Mouse (Mus musculus) midbrain, embryonic 12.5 days (tissue): ENCODE measurements around the gene Mllt10. TPM values are rescaled to one million over a fixed set of nuclear protein-coding genes. Genes with fewer than 3 reads are reported as not detected.
A peak's percentile ranks its signal among the peaks of the same experiment; 100 is the strongest.

Experiments
- ATAC-seq: fragments of 200-750 bp; cut with Nextera tagmentation; 2 replicates; pipeline ENCODE4 v1.8.0; 2017; ENCODE audit warnings: low read depth, moderate TSS enrichment, moderate library complexity; ENCODE audit not compliant: low FRiP score
- H3K27ac ChIP-seq: fragments of 300-500 bp; sonication (generic); replicated peaks from 2 replicates; pipeline ENCODE4 v1.5.1; 2016; ENCODE audit warnings: mild to moderate bottlenecking
- H3K27me3 ChIP-seq: fragments of 300-500 bp; sonication (generic); 2 replicates; pipeline ENCODE4 v1.6.1; 2016; ENCODE audit warnings: mild to moderate bottlenecking
- H3K36me3 ChIP-seq: fragments of 300-500 bp; sonication (generic); 2 replicates; pipeline ENCODE4 v1.6.1; 2016
- H3K4me1 ChIP-seq: fragments of 300-500 bp; sonication (generic); 2 replicates; pipeline ENCODE4 v1.6.1; 2016
- H3K4me2 ChIP-seq: fragments of 300-500 bp; sonication (generic); replicated peaks from 2 replicates; pipeline ENCODE4 v1.6.1; 2016; ENCODE audit warnings: mild to moderate bottlenecking, moderate library complexity
- H3K4me3 ChIP-seq: fragments of 300-500 bp; sonication (generic); 2 replicates; pipeline ENCODE4 v1.5.1; 2016; ENCODE audit warnings: mild to moderate bottlenecking
- H3K9ac ChIP-seq: fragments of 300-500 bp; sonication (generic); replicated peaks from 2 replicates; pipeline ENCODE4 v1.6.1; 2016; ENCODE audit warnings: mild to moderate bottlenecking, moderate library complexity
- H3K9me3 ChIP-seq: fragments of 300-500 bp; sonication (generic); 2 replicates; pipeline ENCODE4 v1.6.1; 2016; ENCODE audit warnings: mild to moderate bottlenecking
- WGBS: fragments of 180-500 bp; shearing (Covaris S2); methylation state at CpG from one replicate; pipeline ENCODE4 v1.1.7; 2016; 5-methylcytosine and 5-hydroxymethylcytosine counted together
- microRNA-seq: library from miRNA; unstranded; fragments of <30 nt; microRNA quantifications from one replicate; pipeline ENCODE4, GENCODE M21; 2017
- polyA plus RNA-seq: library from polyadenylated mRNA; unstranded; fragments of >200 nt; fragmentation: Nextera tagmentation; extraction: Ambion mirVana; gene quantifications from 2 replicates; pipeline ENCODE4 v1.2.1, GENCODE M21; 2016

Mllt10 gene
- polyA plus RNA-seq, 1 experiment from 2014 or later, result 64.9 TPM

DNA sequence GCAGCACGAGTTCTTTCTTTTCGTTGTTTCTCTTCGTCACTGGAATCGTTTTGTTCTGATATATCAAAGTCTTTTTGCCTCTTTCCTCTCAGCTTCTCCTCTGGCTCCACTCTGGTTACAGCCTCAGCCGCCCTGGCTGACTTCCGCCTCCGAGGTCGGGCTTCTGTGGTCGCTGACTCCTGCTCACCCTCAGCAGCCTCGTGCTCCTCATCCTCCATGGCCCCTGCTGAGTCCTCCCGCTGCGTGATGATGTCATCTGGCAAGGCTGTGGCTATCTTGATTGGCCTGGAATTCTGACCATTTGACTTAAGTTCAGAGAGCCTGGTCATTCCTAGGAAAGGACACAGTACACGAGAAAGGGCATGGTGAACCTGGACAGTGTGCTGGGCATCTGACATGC, 164.5 kb downstream of the Mllt10 start:
- Histone ChIP-seq H3K4me1 (no peaks in the 10 kb centered on the region), H3K27ac (no peak overlapping the region), H3K4me3 (no peak overlapping the region), H3K27me3 (no peaks in the 10 kb centered on the region), H3K36me3 (peaks cover 31% of the 10 kb centered on the region), H3K9me3 (no peaks in the 10 kb centered on the region), H3K4me2 (no peak overlapping the region), H3K9ac (no peak overlapping the region)
- no peak for ATAC-seq
- WGBS, result 81% methylated on average over 13 of the region's 13 CpGs

DNA sequence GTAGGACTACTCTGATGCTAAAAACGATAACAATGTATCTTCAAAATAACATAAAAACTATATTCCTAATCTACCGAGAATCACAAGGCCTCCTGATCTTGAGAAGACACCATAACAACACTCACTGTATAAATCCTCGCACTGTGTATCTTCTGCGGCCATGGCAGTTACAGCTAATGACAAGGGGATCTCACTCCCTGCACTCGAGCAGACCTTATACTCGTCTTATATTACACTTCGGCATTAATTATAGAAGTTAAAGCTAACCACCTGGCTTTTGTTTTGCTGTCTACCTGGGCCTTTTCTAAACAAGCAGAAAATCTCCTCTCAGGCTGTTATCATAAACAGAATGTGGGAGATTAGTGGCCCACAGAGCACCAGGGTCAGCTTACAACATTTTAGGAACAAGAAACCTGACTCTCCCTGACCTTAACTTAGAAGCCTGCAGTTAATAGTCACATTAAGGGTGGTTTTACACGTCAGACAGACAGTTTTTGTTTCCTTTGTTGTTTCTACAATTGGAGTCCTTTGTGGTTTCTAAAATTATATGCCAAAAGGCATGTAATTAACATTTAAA, 173.5 kb downstream of the Mllt10 start:
- Histone ChIP-seq H3K9me3 (no peaks in the 10 kb centered on the region), H3K4me3 (no peak overlapping the region), H3K9ac (no peak overlapping the region), H3K4me2 (no peak overlapping the region), H3K27ac (no peak overlapping the region), H3K36me3 (no peaks in the 10 kb centered on the region), H3K4me1 (peaks cover 11% of the 10 kb centered on the region), H3K27me3 (no peaks in the 10 kb centered on the region)
- 66% methylated on average over 8 of the region's 8 CpGs for WGBS
- no peak for ATAC-seq

DNA sequence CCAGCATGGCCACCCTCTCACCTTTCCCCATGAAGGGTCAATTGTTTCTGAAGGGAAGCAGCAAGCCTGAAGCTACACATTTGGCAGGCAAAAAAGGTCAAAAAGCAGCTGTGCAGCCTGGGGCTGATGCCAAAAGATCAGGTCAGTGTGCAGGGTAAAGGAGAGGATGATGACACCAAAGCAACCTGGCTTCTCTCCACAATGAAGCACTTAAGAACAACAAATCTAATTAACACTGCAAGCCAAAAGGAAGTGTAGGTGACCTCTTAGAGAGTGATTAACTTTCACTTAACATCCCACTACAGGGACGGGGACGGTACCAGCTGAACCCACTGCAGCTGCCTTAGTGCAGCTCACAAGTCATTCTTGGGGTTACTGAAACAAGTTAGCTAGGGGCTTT, 174.2 kb downstream of the Mllt10 start:
- Histone ChIP-seq H3K27me3 (no peaks in the 10 kb centered on the region), H3K4me2 (no peak overlapping the region), H3K9me3 (no peaks in the 10 kb centered on the region), H3K4me3 (no peak overlapping the region), H3K9ac (no peak overlapping the region), H3K36me3 (no peaks in the 10 kb centered on the region), H3K27ac (no peak overlapping the region), H3K4me1 (peaks cover 16% of the 10 kb centered on the region)
- WGBS, result 23% methylated on average over 2 of the region's 2 CpGs
- no peak for ATAC-seq

DNA sequence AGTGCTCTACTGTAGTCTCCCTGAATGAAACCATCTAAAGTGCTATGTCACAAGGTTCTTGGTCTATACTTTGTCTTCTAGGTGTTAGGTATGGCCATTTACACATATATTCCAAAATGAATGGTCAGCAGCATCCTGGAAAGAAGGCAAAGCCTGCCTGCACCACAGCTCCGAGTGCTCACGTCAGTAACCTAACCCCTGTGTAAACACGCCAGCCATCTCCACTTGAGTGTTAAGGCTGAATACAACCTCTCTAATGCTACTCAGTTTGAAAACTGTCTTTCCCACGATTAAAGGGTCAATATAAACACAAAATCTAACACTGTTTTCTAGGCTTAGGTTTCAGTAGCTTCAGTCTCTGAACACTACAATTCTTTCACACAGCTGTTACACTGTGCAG, 176.1 kb downstream of the Mllt10 start:
- no peak overlapping the region for H3K4me3 ChIP-seq
- H3K27me3 ChIP-seq, result no peaks in the 10 kb centered on the region
- no peak for ATAC-seq
- no peaks in the 10 kb centered on the region for H3K9me3 ChIP-seq
- H3K27ac ChIP-seq, result no peak overlapping the region
- peaks cover 18% of the 10 kb centered on the region for H3K4me1 ChIP-seq
- WGBS, result 53% methylated on average over 4 of the region's 4 CpGs
- no peak overlapping the region for H3K4me2 ChIP-seq
- H3K36me3 ChIP-seq, result no peaks in the 10 kb centered on the region
- H3K9ac ChIP-seq, result no peak overlapping the region

DNA sequence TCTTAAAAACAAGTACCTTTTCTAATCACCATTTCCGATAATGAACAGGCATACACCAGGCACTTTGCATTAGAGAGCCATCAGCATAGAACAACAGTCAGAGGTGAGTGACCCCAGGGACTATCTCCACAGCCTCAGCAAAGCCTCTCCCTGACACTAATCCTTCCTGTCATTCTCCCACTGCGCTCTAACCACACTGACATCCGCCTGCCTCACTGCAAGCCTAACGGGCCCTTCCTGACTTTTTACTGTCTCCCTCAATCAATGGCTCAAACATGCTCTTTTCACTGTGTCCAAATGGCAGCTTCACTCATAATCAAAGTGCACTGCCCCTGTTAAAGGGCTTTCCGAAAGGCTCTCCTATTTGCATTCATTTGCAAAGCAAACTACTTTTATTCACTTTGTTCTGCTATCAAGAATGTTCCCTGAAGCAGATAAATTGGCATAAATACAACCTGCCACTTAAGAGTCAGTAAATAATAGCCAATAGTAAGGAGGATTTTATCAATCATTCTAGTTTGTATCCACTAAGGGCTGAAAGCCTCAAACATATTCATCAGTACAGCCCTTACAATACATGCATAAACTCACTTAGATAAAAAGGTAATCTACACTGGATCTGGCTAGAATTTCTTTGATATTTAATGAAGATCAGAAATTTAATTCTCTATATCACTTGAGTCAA, 178.0 kb downstream of the Mllt10 start:
- H3K36me3 ChIP-seq, result no peaks in the 10 kb centered on the region
- H3K27ac ChIP-seq, result peak overlapping the region; percentile 42
- H3K9me3 ChIP-seq, result no peaks in the 10 kb centered on the region
- H3K4me3 ChIP-seq, result no peak overlapping the region
- 3% methylated on average over 5 of the region's 5 CpGs for WGBS
- ATAC-seq, result peak; percentile 93
- H3K27me3 ChIP-seq, result no peaks in the 10 kb centered on the region
- H3K4me2 ChIP-seq, result 0 out of 2 replicates have a peak overlapping the region, but pooled peaks have one; percentile 6
- no peak overlapping the region for H3K9ac ChIP-seq
- H3K4me1 ChIP-seq, result peaks cover 18% of the 10 kb centered on the region

DNA sequence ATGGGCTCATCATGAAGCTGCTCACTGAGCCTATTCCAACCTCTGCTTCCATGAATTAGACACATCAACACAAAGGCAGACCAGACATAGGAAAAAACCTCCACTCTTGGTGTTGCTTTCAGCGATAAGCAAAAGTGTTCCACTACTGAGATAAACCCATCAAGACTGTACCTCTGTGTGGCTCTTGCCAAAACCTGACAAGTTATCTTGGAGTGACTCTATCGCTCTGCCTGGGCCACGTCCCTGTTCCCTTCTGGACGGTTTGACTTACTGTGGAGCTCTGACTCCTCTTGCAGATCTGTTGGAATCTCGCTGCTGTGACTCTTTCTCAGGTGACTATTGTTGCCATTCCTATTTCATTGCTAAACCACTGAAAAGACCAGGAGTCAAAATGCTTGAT, 180.5 kb downstream of the Mllt10 start:
- no peaks in the 10 kb centered on the region for H3K36me3 ChIP-seq
- no peak overlapping the region for H3K4me3 ChIP-seq
- WGBS, result 94% methylated on average over 5 of the region's 5 CpGs
- no peak for ATAC-seq
- no peak overlapping the region for H3K4me2 ChIP-seq
- peaks cover 14% of the 10 kb centered on the region for H3K4me1 ChIP-seq
- H3K9ac ChIP-seq, result no peak overlapping the region
- no peaks in the 10 kb centered on the region for H3K9me3 ChIP-seq
- no peak overlapping the region for H3K27ac ChIP-seq
- H3K27me3 ChIP-seq, result no peaks in the 10 kb centered on the region

DNA sequence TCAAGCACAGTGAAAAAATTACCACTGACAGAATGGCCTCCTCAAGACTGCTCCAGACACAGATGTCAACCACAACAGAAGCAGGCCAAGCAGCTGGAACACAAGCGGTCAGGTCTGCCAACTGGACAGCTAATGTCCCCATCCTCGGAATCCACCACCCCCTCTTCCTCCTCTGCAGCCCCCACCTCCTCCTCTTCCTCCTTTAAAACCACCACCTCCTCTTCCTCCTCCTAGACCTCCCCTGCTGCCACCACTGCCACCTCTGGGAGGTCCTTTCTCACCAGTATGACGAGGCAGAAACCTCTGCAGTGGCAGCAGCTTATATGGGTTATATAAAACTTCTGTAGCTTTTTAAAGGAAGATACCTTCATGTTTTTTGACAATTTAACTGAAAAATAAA, 194.2 kb downstream of the Mllt10 start:
- Histone ChIP-seq H3K9me3 (no peaks in the 10 kb centered on the region), H3K4me1 (no peaks in the 10 kb centered on the region), H3K27ac (no peak overlapping the region), H3K36me3 (peaks cover 11% of the 10 kb centered on the region), H3K4me3 (no peak overlapping the region), H3K4me2 (no peak overlapping the region), H3K27me3 (no peaks in the 10 kb centered on the region), H3K9ac (no peak overlapping the region)
- no peak for ATAC-seq
- WGBS, result 87% methylated on average over 3 of the region's 3 CpGs

Small RNA genes within 50 kb of the gene (microRNA-seq; reads per million reads assigned to microRNA genes)
- gene Gm23638 (not detected), gene Mir7655 (18.6 reads per million, percentile 32 among the genes with 10 or more reads in this experiment)

Other genes starting within 250 kb of the Mllt10 start
- not detected in 2 replicates for gene H2al2a, start 58.3 kb upstream of the Mllt10 start, polyA plus RNA-seq
- 20.5 and 21.5 TPM in 2 replicates for gene A930004D18Rik, start 17.5 kb upstream of the Mllt10 start, polyA plus RNA-seq
- gene Skida1, start 6.2 kb upstream of the Mllt10 start, polyA plus RNA-seq, result 23.8 and 26.6 TPM in 2 replicates